Mouse (Mus musculus) MEL (cell line): ENCODE measurements around the gene Dscam. TPM values are rescaled to one million over a fixed set of nuclear protein-coding genes. Genes with fewer than 3 reads are reported as not detected.

ENCODE experiments used
- DNase-seq: peaks from one replicate; pipeline ENCODE4 v3.0.0; 2011; ENCODE audit warnings: low read depth, low spot score
- H3K27ac ChIP-seq: 2 replicates; pipeline ENCODE4 v1.5.1; 2012; ENCODE audit warnings: low read depth, mild to moderate bottlenecking, control low read depth, low read length, moderate library complexity; ENCODE audit not compliant: control insufficient read depth
- H3K27me3 ChIP-seq, 2 experiments: fragments of 150-350 bp in 1 of 2; sonication (generic) in 1 of 2; 2 replicates each; pipeline ENCODE4 v1.6.1; 2012; ENCODE audit warnings: low read length in 2 of 2, mild to moderate bottlenecking in 2 of 2, improper control_type of control experiment in 1 of 2, moderate library complexity in 1 of 2; ENCODE audit not compliant: insufficient read depth in 2 of 2, control insufficient read depth in 1 of 2
- H3K36me3 ChIP-seq, 2 experiments: 2 replicates each; pipeline ENCODE4 v1.6.1; 2012 to 2014; ENCODE audit warnings: low read length in 2 of 2, improper control_type of control experiment in 1 of 2, inconsistent platforms in 1 of 2, mild to moderate bottlenecking in 1 of 2; ENCODE audit not compliant: insufficient read depth in 2 of 2, control insufficient read depth in 1 of 2
- H3K4me1 ChIP-seq, 2 experiments: fragments of 150-350 bp in 1 of 2; sonication (generic) in 1 of 2; 2 replicates each; pipeline ENCODE4 v1.6.1; 2012; ENCODE audit warnings: low read length in 2 of 2, improper control_type of control experiment in 1 of 2, mild to moderate bottlenecking in 1 of 2; ENCODE audit not compliant: insufficient read depth in 2 of 2, control insufficient read depth in 1 of 2
- H3K4me3 ChIP-seq, 2 experiments: fragments of 150-350 bp in 1 of 2; sonication (generic) in 1 of 2; 2 replicates each; pipeline ENCODE4 v1.5.1; 2012; ENCODE audit warnings: low read depth in 2 of 2, low read length in 2 of 2, mild to moderate bottlenecking in 2 of 2, moderate library complexity in 2 of 2, control low read depth in 1 of 2, improper control_type of control experiment in 1 of 2; ENCODE audit not compliant: control insufficient read depth in 1 of 2, insufficient read depth in 1 of 2
- H3K79me2 ChIP-seq: 2 replicates; pipeline ENCODE4 v1.6.1; 2012; ENCODE audit warnings: mild to moderate bottlenecking, low read length, moderate library complexity; ENCODE audit not compliant: control insufficient read depth, poor library complexity, insufficient read depth
- H3K9ac ChIP-seq: 2 replicates; pipeline ENCODE4 v1.6.1; 2012; ENCODE audit warnings: low read depth, mild to moderate bottlenecking, control low read depth, low read length, moderate library complexity; ENCODE audit not compliant: control insufficient read depth, poor library complexity, severe bottlenecking
- H3K9me3 ChIP-seq: fragments of 150-350 bp; sonication (generic); replicated peaks from 2 replicates; pipeline ENCODE4 v1.6.1; 2012; ENCODE audit warnings: mild to moderate bottlenecking, low read length, improper control_type of control experiment, moderate library complexity; ENCODE audit not compliant: insufficient read depth
- BHLHE40 ChIP-seq: IDR thresholded peaks from 2 replicates; pipeline ENCODE4 v1.6.1; 2012; ENCODE audit warnings: low read depth, mild to moderate bottlenecking, inconsistent platforms, low read length, improper control_type of control experiment, borderline replicate concordance
- E2F4 ChIP-seq: IDR thresholded peaks from 2 replicates; pipeline ENCODE4 v1.6.1; 2011; ENCODE audit warnings: low read depth, low read length, improper control_type of control experiment, borderline replicate concordance
- ELF1 ChIP-seq: IDR thresholded peaks from 2 replicates; pipeline ENCODE4 v1.6.1; 2014; ENCODE audit warnings: low read depth, mild to moderate bottlenecking, inconsistent platforms, low read length, improper control_type of control experiment, moderate library complexity
- ETS1 ChIP-seq: IDR thresholded peaks from 2 replicates; pipeline ENCODE4 v1.6.1; 2012; ENCODE audit warnings: low read depth, mild to moderate bottlenecking, inconsistent platforms, low read length, improper control_type of control experiment, moderate library complexity
- GATA1 ChIP-seq: IDR thresholded peaks from 2 replicates; pipeline ENCODE4 v1.6.1; 2011; ENCODE audit warnings: low read depth, low read length, improper control_type of control experiment
- JUND ChIP-seq: IDR thresholded peaks from 2 replicates; pipeline ENCODE4 v1.6.1; 2011; ENCODE audit warnings: low read depth, mild to moderate bottlenecking, improper control_type of control experiment, low read length
- MXI1 ChIP-seq: IDR thresholded peaks from 2 replicates; pipeline ENCODE4 v1.6.1; 2011; ENCODE audit warnings: mild to moderate bottlenecking, low read depth, low read length, improper control_type of control experiment
- MYB ChIP-seq: IDR thresholded peaks from 2 replicates; pipeline ENCODE4 v1.6.1; 2011; ENCODE audit warnings: mild to moderate bottlenecking, low read depth, low read length, improper control_type of control experiment
- NELFE ChIP-seq: IDR thresholded peaks from 2 replicates; pipeline ENCODE4 v1.6.1; 2011; ENCODE audit warnings: low read depth, low read length, improper control_type of control experiment
- NRF1 ChIP-seq: IDR thresholded peaks from 2 replicates; pipeline ENCODE4 v1.6.1; 2014; ENCODE audit warnings: low read depth, mild to moderate bottlenecking, inconsistent platforms, low read length, improper control_type of control experiment, moderate library complexity; ENCODE audit not compliant: poor library complexity, insufficient read depth, severe bottlenecking
- POLR2A ChIP-seq, 2 experiments: IDR thresholded peaks; 2 replicates each; pipeline ENCODE4 v1.6.1; 2011 to 2012; ENCODE audit warnings: low read length in 2 of 2, mild to moderate bottlenecking in 2 of 2, control low read depth in 1 of 2, improper control_type of control experiment in 1 of 2, low read depth in 1 of 2, moderate library complexity in 1 of 2; ENCODE audit not compliant: control insufficient read depth in 1 of 2, insufficient read depth in 1 of 2, poor library complexity in 1 of 2
- POLR2AphosphoS2 ChIP-seq: IDR thresholded peaks from 2 replicates; pipeline ENCODE4 v1.6.1; 2011; ENCODE audit warnings: low read length, improper control_type of control experiment
- RCOR1 ChIP-seq: IDR thresholded peaks from 2 replicates; pipeline ENCODE4 v1.6.1; 2012; ENCODE audit warnings: low read depth, mild to moderate bottlenecking, inconsistent platforms, low read length, improper control_type of control experiment
- TCF12 ChIP-seq: IDR thresholded peaks from 2 replicates; pipeline ENCODE4 v1.6.1; 2014; ENCODE audit warnings: low read depth, mild to moderate bottlenecking, inconsistent platforms, low read length, improper control_type of control experiment, moderate library complexity
- USF1 ChIP-seq: IDR thresholded peaks from 2 replicates; pipeline ENCODE4 v1.6.1; 2014; ENCODE audit warnings: low read depth, mild to moderate bottlenecking, inconsistent platforms, low read length, improper control_type of control experiment, moderate library complexity
- USF2 ChIP-seq, 2 experiments: IDR thresholded peaks; 2 replicates each; pipeline ENCODE4 v1.6.1; 2011 to 2012; ENCODE audit warnings: improper control_type of control experiment in 2 of 2, low read length in 2 of 2, borderline replicate concordance in 1 of 2, inconsistent platforms in 1 of 2, low read depth in 1 of 2, mild to moderate bottlenecking in 1 of 2; ENCODE audit not compliant: insufficient read depth in 1 of 2
- ZKSCAN1 ChIP-seq: IDR thresholded peaks from 2 replicates; pipeline ENCODE4 v1.6.1; 2012; ENCODE audit warnings: low read depth, mild to moderate bottlenecking, inconsistent platforms, low read length, improper control_type of control experiment, moderate library complexity
- polyA plus RNA-seq, 2 experiments: library from polyadenylated mRNA; stranded (reverse) in 1 of 2; unstranded in 1 of 2; fragments of >175 nt in 1 of 2; fragments of >200 nt in 1 of 2; gene quantifications; 2 replicates each; pipeline versions ENCODE4 v1.2.1 to v1.2.4; 2012; ENCODE audit warnings: low replicate concordance in 2 of 2, low read depth in 1 of 2; ENCODE audit not compliant: insufficient read length in 2 of 2, insufficient read depth in 1 of 2, missing spikeins in 1 of 2
- total RNA-seq: library from RNA; depleted of rRNA; stranded (reverse); fragments of 300-350 nt; gene quantifications from 2 replicates; pipeline ENCODE4 v1.2.3, GENCODE M21; 2012

Dscam gene
- total and polyA plus RNA-seq, 3 experiments, result not detected

- no peak overlapping the region for H3K4me3 ChIP-seq
- peaks cover 8 to 16% of the 10 kb centered on the region in 2 experiments for H3K4me1 ChIP-seq
- no peak for TF ChIP-seq BHLHE40
- TF ChIP-seq TCF12, result no peak
- TF ChIP-seq ELF1, result no peak
- TF ChIP-seq POLR2AphosphoS2, result no peak
- no peak for TF ChIP-seq ETS1
- TF ChIP-seq MYB, result no peak
- no peaks in the 10 kb centered on the region for H3K9me3 ChIP-seq
- no peak overlapping the region for H3K9ac ChIP-seq
- no peak overlapping the region for H3K27ac ChIP-seq
- DNase-seq, result no peak
- H3K79me2 ChIP-seq, result no peaks in the 10 kb centered on the region
- peaks cover 0 to 10% of the 10 kb centered on the region in 2 experiments; a peak in 2 of 4 replicates for H3K36me3 ChIP-seq
- no peaks in the 10 kb centered on the region for H3K27me3 ChIP-seq
Measured at GRCm38 (mm10) chr16:96904761-96905160, 265.8 kb downstream of the Dscam start.

- peaks cover 0 to 10% of the 10 kb centered on the region in 2 experiments; a peak in 2 of 4 replicates for H3K36me3 ChIP-seq
- DNase-seq, result no peak
- H3K4me3 ChIP-seq, result no peak overlapping the region
- peaks cover 8 to 16% of the 10 kb centered on the region in 2 experiments for H3K4me1 ChIP-seq
- H3K27me3 ChIP-seq, result no peaks in the 10 kb centered on the region
- TF ChIP-seq RCOR1, result no peak
- TF ChIP-seq POLR2A (IDR thresholded peaks at IDR 0.05; ENCODE audit: control insufficient read depth in 1 of 2, insufficient read depth in 1 of 2, low read depth in 1 of 2, low read length in 2 of 2, poor library complexity in 1 of 2), result no peak
- TF ChIP-seq NELFE, result no peak
- no peak for TF ChIP-seq POLR2AphosphoS2
- TF ChIP-seq ZKSCAN1, result no peak
- no peak for TF ChIP-seq JUND
- TF ChIP-seq USF2 (IDR thresholded peaks at IDR 0.05; ENCODE audit: borderline replicate concordance in 1 of 2, insufficient read depth in 1 of 2, low read depth in 1 of 2, low read length in 2 of 2), result no peak
- TF ChIP-seq ETS1, result no peak
- no peak for TF ChIP-seq USF1
- TF ChIP-seq, all 39 proteins: peak for 0
- Histone ChIP-seq H3K79me2 (no peaks in the 10 kb centered on the region), H3K9me3 (no peaks in the 10 kb centered on the region), H3K9ac (no peak overlapping the region), H3K27ac (no peak overlapping the region)
Measured at GRCm38 (mm10) chr16:96904359-96904758, 266.2 kb downstream of the Dscam start.

- DNase-seq, result no peak
- Histone ChIP-seq H3K27me3 (no peaks in the 10 kb centered on the region), H3K36me3 (peaks cover 0 to 10% of the 10 kb centered on the region in 2 experiments; a peak in 2 of 4 replicates), H3K79me2 (no peaks in the 10 kb centered on the region), H3K27ac (no peak overlapping the region), H3K4me1 (peaks cover 8 to 16% of the 10 kb centered on the region in 2 experiments)
- TF ChIP-seq TCF12 (no peak), USF2 (IDR thresholded peaks at IDR 0.05; ENCODE audit: borderline replicate concordance in 1 of 2, insufficient read depth in 1 of 2, low read depth in 1 of 2, low read length in 2 of 2) (no peak), BHLHE40 (no peak), ELF1 (no peak), NRF1 (no peak), MXI1 (no peak), USF1 (no peak), POLR2A (IDR thresholded peaks at IDR 0.05; ENCODE audit: control insufficient read depth in 1 of 2, insufficient read depth in 1 of 2, low read depth in 1 of 2, low read length in 2 of 2, poor library complexity in 1 of 2) (no peak), ZKSCAN1 (no peak), GATA1 (no peak), E2F4 (no peak), RCOR1 (no peak), NELFE (no peak)
- TF ChIP-seq, all 39 proteins: peak for 0
- no peak overlapping the region for H3K4me3 ChIP-seq
- H3K9ac ChIP-seq, result no peak overlapping the region
- no peaks in the 10 kb centered on the region for H3K9me3 ChIP-seq
Measured at GRCm38 (mm10) chr16:96902596-96902995, 268.0 kb downstream of the Dscam start.
